In the genomic region with DNA sequence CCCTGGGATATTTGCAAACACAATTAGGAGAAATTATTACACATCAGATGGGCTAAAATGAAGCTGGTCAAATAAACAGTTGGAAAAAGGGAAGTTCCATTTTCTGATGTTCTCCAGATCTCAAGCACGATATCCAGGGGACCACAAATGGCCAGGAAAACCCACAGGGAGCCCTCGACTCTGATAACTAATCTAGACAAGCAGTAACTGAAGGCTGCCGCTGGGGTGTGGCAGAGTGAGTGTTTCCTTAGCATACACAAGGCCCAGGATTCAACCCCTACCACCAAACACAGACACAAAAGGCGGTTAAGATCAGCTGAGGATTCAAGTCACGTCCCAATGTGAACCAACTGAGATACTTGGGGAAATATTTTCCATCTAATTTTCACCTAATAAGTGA, we compare ENCODE assay signal across 22 mouse cellular contexts.
DNase-seq lines count a peak whose midpoint lies in the region; ATAC-seq and TF ChIP-seq lines count a peak whose summit lies in the region.
"Had no signal": no experiment of that assay in that cellular context is flagged by ENCODE, and none has a peak within 500 bp of the region (broad histone marks: within the 10 kb centered on the region; RNA-seq: fewer than 3 reads in every experiment).

No protein-coding gene starts in this region.

- H3K9ac ChIP-seq in liver, embryonic 11.5 days (ENCODE audit: low read depth, low read length) = no peak overlapping the region
- H3K9ac ChIP-seq: embryonic facial prominence, embryonic 12.5 days; forebrain, embryonic 15.5 days; heart, embryonic 15.5 days; hindbrain, embryonic 13.5 days had no signal

- no peak for TF ChIP-seq CTCF in G1E (IDR thresholded peaks at IDR 0.05; ENCODE audit: low read depth, low read length)

- no peak overlapping the region for H3K4me3 ChIP-seq in G1E (ENCODE audit: low read depth, low read length)
- H3K4me3 ChIP-seq in liver, embryonic 11.5 days (ENCODE audit: low read depth, low read length) = no peak overlapping the region
- H3K4me3 ChIP-seq: embryonic facial prominence, embryonic 12.5 days; forebrain, embryonic 15.5 days; heart, embryonic 15.5 days; hindbrain, embryonic 13.5 days had no signal

- H3K4me2 ChIP-seq in liver, embryonic 11.5 days = no peak overlapping the region
- H3K4me2 ChIP-seq: embryonic facial prominence, embryonic 12.5 days; forebrain, embryonic 15.5 days; heart, embryonic 11.5 days; heart, embryonic 15.5 days; hindbrain, embryonic 13.5 days had no signal

- peak; percentile 62 for ATAC-seq in G1E (ENCODE audit: extremely low read depth, insufficient number of reproducible peaks, low FRiP score, poor library complexity, severe bottlenecking)
- ATAC-seq in liver, embryonic 11.5 days (replicated peaks; ENCODE audit: low FRiP score) = peak; percentile 68
- ATAC-seq in megakaryocyte-erythroid progenitor cell, adult 5-6 weeks (replicated peaks; ENCODE audit: low FRiP score, low TSS enrichment, poor library complexity, severe bottlenecking) = peak; percentile 87
- ATAC-seq: CD4-positive, CD25-positive, alpha-beta regulatory T cell, adult 4 months; forebrain, embryonic 15.5 days; hindbrain, postnatal 0 days had no signal

- no peaks in the 10 kb centered on the region for H3K9me3 ChIP-seq in G1E (replicated peaks)
- no peaks in the 10 kb centered on the region for H3K9me3 ChIP-seq in liver, embryonic 11.5 days (ENCODE audit: control insufficient read depth, low read length)
- H3K9me3 ChIP-seq: embryonic facial prominence, embryonic 12.5 days; forebrain, embryonic 15.5 days; heart, embryonic 15.5 days; hindbrain, embryonic 13.5 days had no signal

- H3K4me1 ChIP-seq in G1E (ENCODE audit: insufficient read depth, low read depth, low read length) = peaks cover 26% of the 10 kb centered on the region
- H3K4me1 ChIP-seq in liver, embryonic 11.5 days (replicated peaks; ENCODE audit: control insufficient read depth, insufficient read depth, low read length) = 0 out of 2 replicates have a peak, but pooled peaks cover 4% of the 10 kb centered on the region
- H3K4me1 ChIP-seq: embryonic facial prominence, embryonic 12.5 days; forebrain, embryonic 15.5 days; heart, embryonic 15.5 days; hindbrain, embryonic 13.5 days had no signal

- 42% methylated on average over 5 of the region's 5 CpGs for WGBS in liver, embryonic 11.5 days

- peaks cover 93% of the 10 kb centered on the region for H3K36me3 ChIP-seq in G1E (replicated peaks)
- peaks cover 26% of the 10 kb centered on the region for H3K36me3 ChIP-seq in liver, embryonic 11.5 days (ENCODE audit: control insufficient read depth, insufficient read depth, low read length)

- DNase-seq in G1E (ENCODE audit: low spot score) = peak; percentile 74
- DNase-seq in MEL-GATA-1-ER (ENCODE audit: extremely low read depth, low read depth) = peak; percentile 41
- DNase-seq in liver, embryonic 11.5 days (ENCODE audit: low spot score) = no peak
- no peak for DNase-seq in adrenal gland, postnatal 36 days
- no peak for DNase-seq in MN1 (ENCODE audit: low spot score)
- no peak for DNase-seq in heart, adult 18-20 months
- DNase-seq: adrenal gland, postnatal 14 days; B cell, adult 2 months; cerebellum, adult 11 months; cerebellum, adult 8-10 months; cerebellum, postnatal 14 days; gastrocnemius, postnatal 36 days; heart, adult 11 months; heart, postnatal 14 days had no signal

- no peak overlapping the region for H3K27ac ChIP-seq in liver, embryonic 11.5 days (ENCODE audit: low read depth, low read length)
- H3K27ac ChIP-seq: embryonic facial prominence, embryonic 12.5 days; forebrain, embryonic 15.5 days; heart, embryonic 15.5 days; hindbrain, embryonic 13.5 days; hindbrain, postnatal 0 days had no signal

- no peaks in the 10 kb centered on the region for H3K27me3 ChIP-seq in G1E (ENCODE audit: insufficient read depth, low read length)
- H3K27me3 ChIP-seq in liver, embryonic 11.5 days (replicated peaks; ENCODE audit: control insufficient read depth, insufficient read depth, low read length) = no peaks in the 10 kb centered on the region
- H3K27me3 ChIP-seq: embryonic facial prominence, embryonic 12.5 days; forebrain, embryonic 15.5 days; heart, embryonic 15.5 days; hindbrain, embryonic 13.5 days had no signal

Comparison
In these comparisons a context has a peak if more than half of its experiments do, and no peak if none do; other contexts are left out.
1. DNase-seq: peak in G1E (single experiment) and MEL-GATA-1-ER (single experiment); none in liver, embryonic 11.5 days (single experiment), adrenal gland, postnatal 36 days (0 of 2), MN1 (single experiment) and heart, adult 18-20 months (0 of 2).
2. Peak in every context shown above with its lines, with median percentiles within 50 percentile points of each other: ATAC-seq.